Mouse (Mus musculus): ENCODE data around the gene Rnf222. TPM values are rescaled to one million over a fixed set of nuclear protein-coding genes. Genes with fewer than 3 reads are reported as not detected.

Rnf222 gene
- polyA plus RNA-seq, 1 experiment: not detected

DNA sequence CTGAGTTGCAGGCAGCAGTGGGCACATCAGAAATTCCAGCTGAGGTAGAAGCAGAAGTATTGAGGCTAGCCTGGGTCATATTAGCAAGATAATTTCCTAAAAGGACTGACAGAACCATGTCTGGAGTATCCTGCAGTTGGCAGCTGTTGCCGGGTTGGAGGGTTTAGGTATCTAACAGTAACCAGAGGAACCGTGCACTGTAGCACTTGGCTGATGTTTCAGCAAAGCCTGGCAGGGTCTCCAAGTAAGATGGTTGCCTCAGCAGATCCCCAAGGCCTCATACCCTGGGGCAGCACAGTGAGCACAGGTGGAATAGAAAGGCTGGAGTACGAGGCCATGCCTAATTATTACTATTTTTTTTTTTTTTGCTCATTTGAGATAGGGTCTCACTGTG is 16.8 kb downstream of the Rnf222 start:
- Histone ChIP-seq H3K36me3 (replicated peaks; ENCODE audit: low read length) (peaks cover 48% of the 10 kb centered on the region), H3K4me1 (peaks cover 18% of the 10 kb centered on the region), H3K9me3 (no peaks in the 10 kb centered on the region), H3K27me3 (replicated peaks) (peaks cover 5% of the 10 kb centered on the region), H3K4me3 (replicated peaks) (no peak overlapping the region)
- TF ChIP-seq FLI1 (IDR thresholded peaks at IDR 0.05; ENCODE audit: low read length) (no peak), GATA1 (IDR thresholded peaks at IDR 0.05; ENCODE audit: borderline replicate concordance, low read length) (no peak)

DNA sequence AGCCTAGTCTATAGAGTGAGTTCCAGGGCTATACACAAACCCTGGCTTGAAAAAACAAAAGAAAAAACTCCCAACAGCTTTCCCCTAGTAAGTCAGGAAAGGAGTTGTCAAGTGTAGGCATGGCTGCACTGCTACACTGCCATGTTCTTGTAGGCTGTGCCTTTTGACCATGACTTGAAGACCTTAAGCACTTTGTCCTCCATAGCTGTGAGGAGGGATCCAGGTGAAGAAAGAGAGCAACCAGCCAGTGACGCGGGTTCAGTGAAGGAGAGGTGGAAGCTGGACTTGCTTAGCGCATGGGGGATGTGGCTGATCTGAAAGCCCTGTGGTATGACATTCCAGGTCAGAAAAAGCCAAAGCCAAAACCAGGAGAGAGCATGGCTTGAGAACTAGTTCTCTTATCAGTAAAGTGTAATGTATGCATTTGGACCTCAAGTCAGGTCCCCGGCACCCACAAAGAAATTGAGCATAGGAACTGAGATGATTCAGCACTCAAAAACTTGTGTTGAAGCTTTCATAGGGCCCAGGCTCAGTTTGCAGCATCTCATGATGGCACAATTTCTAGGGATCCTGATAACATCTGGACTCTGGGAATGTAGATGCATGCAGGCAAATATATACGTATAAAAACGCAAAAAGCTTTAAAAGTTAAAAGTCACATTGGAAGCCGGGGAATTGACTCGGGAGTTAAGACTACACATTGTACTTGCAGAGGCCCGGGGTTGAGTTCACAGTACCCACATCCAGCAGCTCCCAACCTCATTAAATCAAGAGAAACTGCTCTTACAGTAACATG is 17.5 kb downstream of the Rnf222 start:
- Histone ChIP-seq H3K27me3 (replicated peaks) (peaks cover 5% of the 10 kb centered on the region), H3K4me3 (replicated peaks) (no peak overlapping the region), H3K4me1 (peaks cover 16% of the 10 kb centered on the region), H3K36me3 (replicated peaks; ENCODE audit: low read length) (peaks cover 48% of the 10 kb centered on the region), H3K9me3 (no peaks in the 10 kb centered on the region)
- TF ChIP-seq GATA1 (IDR thresholded peaks at IDR 0.05; ENCODE audit: borderline replicate concordance, low read length): no peak
- TF ChIP-seq FLI1 (IDR thresholded peaks at IDR 0.05; ENCODE audit: low read length): no peak

DNA sequence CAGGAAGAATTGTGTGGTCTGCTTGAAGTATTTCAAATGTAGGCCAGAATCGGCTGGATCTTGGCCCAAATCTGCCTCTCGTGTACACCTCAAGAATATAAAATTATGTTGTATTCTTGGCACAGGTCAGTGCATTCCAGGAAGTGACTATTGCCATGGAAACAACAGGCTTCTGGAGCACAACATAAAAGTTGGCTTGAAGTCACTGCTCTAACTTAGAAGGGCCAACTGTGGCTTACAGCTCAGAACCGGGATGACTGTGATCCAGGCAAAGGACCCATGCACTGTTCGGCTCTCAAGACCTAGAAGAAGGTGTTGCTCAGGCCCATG is 18.1 kb downstream of the Rnf222 start:
- H3K4me1 ChIP-seq: peaks cover 16% of the 10 kb centered on the region
- H3K36me3 ChIP-seq (replicated peaks; ENCODE audit: low read length): peaks cover 48% of the 10 kb centered on the region
- H3K9me3 ChIP-seq: no peaks in the 10 kb centered on the region
- TF ChIP-seq FLI1 (IDR thresholded peaks at IDR 0.05; ENCODE audit: low read length) (no peak), GATA1 (IDR thresholded peaks at IDR 0.05; ENCODE audit: borderline replicate concordance, low read length) (no peak)
- H3K27me3 ChIP-seq (replicated peaks): peaks cover 7% of the 10 kb centered on the region
- no peak overlapping the region for H3K4me3 ChIP-seq (replicated peaks)

DNA sequence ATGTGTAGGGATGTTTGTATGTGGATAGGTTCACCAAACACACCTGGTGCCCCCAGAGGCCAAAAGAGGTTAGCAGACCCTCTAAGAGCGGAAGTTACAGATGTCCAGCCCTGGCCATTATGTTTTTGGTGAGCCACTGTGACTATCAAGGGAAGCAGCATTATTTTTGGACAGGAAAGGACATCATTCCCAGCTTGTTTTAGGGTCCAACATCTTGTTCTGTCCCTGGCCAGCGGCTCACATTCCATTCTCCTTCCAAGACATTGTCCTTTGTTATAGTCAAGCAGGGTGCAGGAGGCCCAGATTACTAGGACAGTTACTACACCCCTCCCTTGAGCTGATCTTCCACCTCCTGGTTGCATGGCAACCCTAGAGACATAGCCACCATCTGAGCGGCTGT is 18.9 kb downstream of the Rnf222 start:
- H3K9me3 ChIP-seq: 0 out of 2 replicates have a peak, but pooled peaks cover 4% of the 10 kb centered on the region
- H3K27me3 ChIP-seq (replicated peaks): peaks cover 13% of the 10 kb centered on the region
- TF ChIP-seq FLI1 (IDR thresholded peaks at IDR 0.05; ENCODE audit: low read length) (no peak), GATA1 (IDR thresholded peaks at IDR 0.05; ENCODE audit: borderline replicate concordance, low read length) (no peak)
- H3K36me3 ChIP-seq (replicated peaks; ENCODE audit: low read length): peaks cover 48% of the 10 kb centered on the region
- H3K4me3 ChIP-seq (replicated peaks): no peak overlapping the region
- peaks cover 23% of the 10 kb centered on the region for H3K4me1 ChIP-seq

DNA sequence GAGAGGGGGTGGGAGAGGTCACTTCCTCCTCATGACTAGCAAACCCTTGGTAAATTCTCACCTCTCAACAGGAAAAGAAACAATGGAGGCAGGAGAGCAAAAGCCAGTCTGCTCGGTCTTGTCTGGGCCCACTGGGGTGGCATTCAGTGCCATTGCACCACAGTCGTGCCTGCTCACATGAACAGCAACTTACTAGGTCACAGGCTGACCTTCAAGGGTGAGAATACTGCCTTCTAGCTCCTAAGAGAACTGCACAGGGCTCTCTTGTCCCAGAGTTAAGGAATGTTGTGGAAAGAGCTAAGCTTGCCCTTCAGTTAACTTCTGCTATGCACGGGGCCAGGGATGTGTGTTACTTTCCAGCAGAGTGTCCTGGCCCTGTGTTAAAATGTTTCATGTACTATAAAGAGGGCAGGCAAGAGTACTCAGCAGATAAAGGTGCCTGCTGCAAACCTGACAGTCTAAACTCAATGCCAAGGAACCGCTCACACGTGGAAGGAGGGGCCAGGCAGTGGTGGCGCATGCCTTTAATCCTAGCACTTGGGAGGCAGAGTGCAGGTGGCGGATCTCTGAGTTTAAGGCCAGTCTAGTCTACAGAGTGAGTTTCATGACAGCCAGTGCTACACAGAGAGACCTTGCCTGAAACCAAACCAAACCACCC is 20.6 kb downstream of the Rnf222 start:
- no peak for TF ChIP-seq FLI1 (IDR thresholded peaks at IDR 0.05; ENCODE audit: low read length)
- TF ChIP-seq GATA1 (IDR thresholded peaks at IDR 0.05; ENCODE audit: borderline replicate concordance, low read length): no peak
- peaks cover 20% of the 10 kb centered on the region for H3K9me3 ChIP-seq
- H3K27me3 ChIP-seq (replicated peaks): peaks cover 16% of the 10 kb centered on the region
- H3K36me3 ChIP-seq (replicated peaks; ENCODE audit: low read length): peaks cover 35% of the 10 kb centered on the region
- H3K4me3 ChIP-seq (replicated peaks): no peak overlapping the region
- H3K4me1 ChIP-seq: peaks cover 18% of the 10 kb centered on the region

DNA sequence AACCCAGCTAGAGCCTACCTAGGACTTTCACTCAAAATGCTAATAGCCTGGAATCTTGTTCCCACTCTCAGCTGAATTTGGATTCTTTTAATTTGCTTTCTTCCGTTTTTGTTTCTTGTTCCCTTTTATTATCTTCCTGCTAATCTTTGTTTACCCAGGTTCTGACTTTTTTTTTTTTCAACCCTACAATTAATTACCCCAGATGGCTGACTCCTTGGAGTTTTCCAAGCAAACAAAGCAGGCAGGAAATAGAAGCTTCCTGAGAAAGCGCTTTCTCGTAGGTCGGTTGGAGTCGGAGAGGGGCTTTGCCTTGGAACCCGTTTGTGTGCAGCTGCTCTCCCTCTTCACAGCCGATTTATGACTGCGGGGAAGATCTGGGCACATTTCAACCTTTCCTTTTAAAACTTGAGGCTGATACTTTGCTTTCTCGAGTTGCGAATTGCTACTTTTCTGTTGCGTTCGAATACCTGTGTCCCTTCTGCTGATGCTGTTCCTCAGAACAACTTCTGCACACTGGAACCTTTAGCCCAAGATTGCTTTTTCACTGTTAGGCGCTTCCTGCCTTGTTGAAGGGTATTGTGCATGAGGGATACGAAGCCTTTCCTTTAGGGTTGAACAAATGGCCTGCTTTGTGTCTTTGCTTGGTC is 23.3 kb downstream of the Rnf222 start:
- TF ChIP-seq FLI1 (IDR thresholded peaks at IDR 0.05; ENCODE audit: low read length) (no peak), GATA1 (IDR thresholded peaks at IDR 0.05; ENCODE audit: borderline replicate concordance, low read length) (no peak)
- H3K4me1 ChIP-seq: peaks cover 15% of the 10 kb centered on the region
- no peak overlapping the region for H3K4me3 ChIP-seq (replicated peaks)
- peaks cover 24% of the 10 kb centered on the region for H3K27me3 ChIP-seq (replicated peaks)
- peaks cover 9% of the 10 kb centered on the region for H3K36me3 ChIP-seq (replicated peaks; ENCODE audit: low read length)
- peaks cover 20% of the 10 kb centered on the region for H3K9me3 ChIP-seq

DNA sequence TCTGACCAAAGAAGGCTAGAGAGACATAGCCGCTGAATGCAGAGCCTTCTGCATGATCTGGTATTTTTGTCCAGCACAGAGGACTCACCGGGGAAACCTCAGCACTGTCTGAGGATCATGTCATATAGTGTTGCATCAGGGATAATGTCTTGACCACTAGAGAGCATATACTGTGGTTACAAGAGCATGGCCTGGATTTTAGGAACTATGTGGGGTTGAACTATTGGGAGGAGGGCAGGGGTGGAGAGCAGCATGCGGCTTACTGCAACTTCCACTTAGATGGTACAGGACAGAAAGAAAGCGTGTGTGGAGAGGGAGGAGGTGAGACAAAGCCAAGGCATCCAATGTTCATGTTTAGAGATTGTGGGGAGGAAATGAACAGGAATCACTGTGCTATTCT is 26.2 kb downstream of the Rnf222 start:
- Histone ChIP-seq H3K27me3 (replicated peaks) (peaks cover 18% of the 10 kb centered on the region), H3K36me3 (replicated peaks; ENCODE audit: low read length) (no peaks in the 10 kb centered on the region), H3K4me1 (peaks cover 12% of the 10 kb centered on the region), H3K4me3 (replicated peaks) (no peak overlapping the region), H3K9me3 (peaks cover 20% of the 10 kb centered on the region)
- no peak for TF ChIP-seq GATA1 (IDR thresholded peaks at IDR 0.05; ENCODE audit: borderline replicate concordance, low read length)
- no peak for TF ChIP-seq FLI1 (IDR thresholded peaks at IDR 0.05; ENCODE audit: low read length)

DNA sequence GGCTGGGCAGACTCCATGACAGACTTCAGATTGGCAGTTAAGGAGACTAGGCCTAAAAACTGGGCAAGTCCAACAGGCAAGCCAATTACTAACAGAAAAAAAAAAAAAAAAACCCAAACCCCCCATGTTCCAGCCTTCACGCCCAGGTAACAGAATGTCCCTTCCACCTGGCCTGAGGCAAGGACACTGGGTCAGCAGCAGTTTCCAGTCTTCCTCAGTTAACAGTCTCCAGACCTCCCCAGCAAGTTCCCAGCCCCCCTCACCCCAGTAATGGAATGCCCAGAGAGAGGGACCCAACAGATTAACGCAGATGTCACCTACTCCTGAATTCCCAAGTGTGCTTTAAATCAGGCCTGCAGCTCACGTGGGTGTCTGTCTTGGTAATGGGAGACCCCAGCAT is 34.8 kb downstream of the Rnf222 start:
- peaks cover 36% of the 10 kb centered on the region for H3K27me3 ChIP-seq (replicated peaks)

DNA sequence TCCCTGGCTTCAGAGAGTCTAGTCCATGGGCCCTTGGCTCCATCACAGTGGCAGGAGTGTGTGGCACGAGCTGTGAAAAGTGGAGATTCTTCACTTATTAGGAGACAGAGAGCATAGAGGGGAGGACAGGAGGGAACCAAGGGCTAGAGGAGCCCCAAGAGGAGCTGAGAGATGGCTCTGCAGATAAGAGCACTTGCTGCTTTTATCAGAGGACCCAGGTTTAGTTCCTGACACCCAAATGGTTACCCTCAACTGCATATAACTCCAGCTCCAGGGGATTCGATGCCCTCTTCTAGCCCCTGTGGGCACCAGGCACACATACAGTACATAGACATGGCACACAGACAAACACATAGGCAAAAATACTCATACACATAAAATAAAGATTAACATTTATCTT is 36.4 kb downstream of the Rnf222 start:
- TF ChIP-seq FLI1 (IDR thresholded peaks at IDR 0.05; ENCODE audit: low read length) (no peak), GATA1 (IDR thresholded peaks at IDR 0.05; ENCODE audit: borderline replicate concordance, low read length) (no peak)

More for the DNA sequence above, 34.8 kb downstream of the Rnf222 start:
- peaks cover 8% of the 10 kb centered on the region; the same call in 1 of the 2 replicates for H3K4me1 ChIP-seq
- H3K9me3 ChIP-seq: no peaks in the 10 kb centered on the region
- TF ChIP-seq FLI1 (IDR thresholded peaks at IDR 0.05; ENCODE audit: low read length) (no peak), GATA1 (IDR thresholded peaks at IDR 0.05; ENCODE audit: borderline replicate concordance, low read length) (no peak)
- no peaks in the 10 kb centered on the region for H3K36me3 ChIP-seq (replicated peaks; ENCODE audit: low read length)
- H3K4me3 ChIP-seq (replicated peaks): no peak overlapping the region

DNA sequence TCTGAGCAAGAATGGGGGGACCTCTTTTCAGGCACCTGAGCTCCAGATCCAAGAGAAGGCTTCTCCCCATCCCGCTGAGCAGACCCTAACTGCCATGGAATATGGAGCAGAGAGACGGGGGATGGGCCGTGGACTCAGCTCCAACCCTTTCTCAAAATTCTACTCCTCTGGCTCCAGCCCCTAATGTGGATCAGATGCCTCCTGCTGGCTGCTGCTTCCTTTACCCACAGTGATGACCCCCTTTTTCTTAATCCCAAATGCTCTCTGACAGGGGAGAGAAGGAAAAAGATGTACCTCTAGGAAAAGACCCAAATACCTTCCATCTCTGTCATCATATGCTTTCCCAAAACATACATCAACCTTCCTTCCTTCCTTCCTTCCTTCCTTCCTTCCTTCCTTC is 38.6 kb downstream of the Rnf222 start, which contains the start of gene Odf4:
TSS of gene Odf4 (minus strand) at position 101 of the 400 bp plus-strand sequence.
- TF ChIP-seq GATA1 (IDR thresholded peaks at IDR 0.05; ENCODE audit: borderline replicate concordance, low read length) (no peak), FLI1 (IDR thresholded peaks at IDR 0.05; ENCODE audit: low read length) (no peak)
- H3K4me3 ChIP-seq (replicated peaks): no peak within 1 kb of the TSS
- H3K9me3 ChIP-seq: no peaks in the 10 kb centered on the region
- peaks cover 5% of the 10 kb centered on the region; the same call in 1 of the 2 replicates for H3K4me1 ChIP-seq
- H3K27me3 ChIP-seq (replicated peaks): peaks cover 33% of the 10 kb centered on the region
- H3K36me3 ChIP-seq (replicated peaks; ENCODE audit: low read length): no peaks in the 10 kb centered on the region

More for the DNA sequence above, 36.4 kb downstream of the Rnf222 start:
- Histone ChIP-seq H3K4me1 (peaks cover 8% of the 10 kb centered on the region; the same call in 1 of the 2 replicates), H3K9me3 (no peaks in the 10 kb centered on the region), H3K36me3 (replicated peaks; ENCODE audit: low read length) (no peaks in the 10 kb centered on the region), H3K27me3 (replicated peaks) (peaks cover 36% of the 10 kb centered on the region), H3K4me3 (replicated peaks) (no peak overlapping the region)
